Mouse (Mus musculus) skeletal muscle tissue, adult 2 months (tissue): Measurements from ENCODE around the gene St6galnac5.
A peak's percentile ranks its signal among the peaks of the same experiment; 100 is the strongest.

Source experiments
- DNase-seq: peaks from one replicate; pipeline ENCODE4 v3.0.0-alpha.2; 2012; ENCODE audit warnings: low read depth, low spot score

The St6galnac5 gene

GRCm38 (mm10) chr3:152913150-152913549, 68.9 kb downstream of the St6galnac5 start:
- DNase-seq = no peak

- peak; percentile 31 for DNase-seq
Observed at GRCm38 (mm10) chr3:152912216-152913101, 69.6 kb downstream of the St6galnac5 start.

DNA sequence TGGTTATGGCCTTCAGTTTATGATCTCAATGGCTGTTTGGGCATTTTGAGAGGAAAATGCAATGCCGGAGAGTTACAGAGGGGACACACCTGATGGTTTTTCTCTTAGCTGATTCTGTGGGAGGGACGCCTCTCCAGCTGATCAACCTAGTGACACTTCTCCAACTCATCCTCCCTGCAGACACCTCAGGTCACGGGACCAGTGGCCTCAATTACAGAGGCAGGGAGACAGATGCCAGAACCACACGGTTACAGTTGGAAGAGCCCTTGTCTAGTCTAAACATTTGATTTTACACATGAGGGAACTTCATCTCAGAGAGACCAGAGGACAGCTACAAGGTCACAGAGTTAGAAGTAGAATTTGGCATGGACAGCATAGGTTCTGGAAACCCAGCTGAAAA, 70.5 kb downstream of the St6galnac5 start:
- DNase-seq = no peak

DNA sequence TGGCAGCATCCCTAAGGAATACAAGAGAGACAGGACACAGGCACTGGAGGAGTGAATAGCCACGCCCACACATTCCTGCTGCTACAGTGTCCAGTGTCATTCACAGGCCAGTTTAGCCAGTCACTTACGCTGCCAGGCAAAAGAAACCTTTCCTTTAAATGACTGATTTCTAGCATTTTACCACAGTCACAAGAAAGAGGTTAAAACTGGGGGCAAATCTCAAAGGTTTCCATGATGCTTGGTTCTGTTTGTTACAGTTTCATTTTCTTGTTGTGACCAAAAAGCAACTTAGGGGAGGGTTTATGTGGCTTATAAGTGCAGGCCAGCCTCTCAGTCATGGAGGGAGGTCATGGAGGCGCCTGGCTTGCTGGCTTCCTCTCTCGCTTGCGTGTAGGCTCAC, 74.4 kb downstream of the St6galnac5 start:
- no peak for DNase-seq

- DNase-seq = no peak
Observed at GRCm38 (mm10) chr3:152907087-152907486, 75.0 kb downstream of the St6galnac5 start.

- no peak for DNase-seq
Observed at GRCm38 (mm10) chr3:152905800-152906199, 76.2 kb downstream of the St6galnac5 start.

DNA sequence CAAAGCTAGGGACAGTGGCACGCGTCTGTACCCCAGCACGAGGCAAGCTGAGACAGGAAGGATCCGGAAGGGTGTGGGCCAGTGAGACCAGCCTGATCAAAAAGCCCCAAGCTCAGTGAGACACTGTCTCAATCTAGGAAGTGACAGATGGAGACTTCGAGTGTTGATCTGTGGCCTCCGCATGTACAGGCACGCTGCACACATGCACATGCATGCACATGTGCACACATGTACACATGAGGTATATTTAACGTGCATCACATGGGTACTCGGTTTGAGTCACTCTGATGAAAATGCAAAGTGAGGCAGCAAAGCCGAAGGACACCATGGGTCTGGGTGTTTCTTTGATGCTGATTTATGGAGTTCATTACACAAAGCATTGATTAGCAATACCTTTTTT, 77.0 kb downstream of the St6galnac5 start:
- DNase-seq = no peak

- no peak for DNase-seq
Observed at GRCm38 (mm10) chr3:152898906-152899305, 83.1 kb downstream of the St6galnac5 start.

GRCm38 (mm10) chr3:152897196-152897595, 84.8 kb downstream of the St6galnac5 start:
- DNase-seq = no peak

DNA sequence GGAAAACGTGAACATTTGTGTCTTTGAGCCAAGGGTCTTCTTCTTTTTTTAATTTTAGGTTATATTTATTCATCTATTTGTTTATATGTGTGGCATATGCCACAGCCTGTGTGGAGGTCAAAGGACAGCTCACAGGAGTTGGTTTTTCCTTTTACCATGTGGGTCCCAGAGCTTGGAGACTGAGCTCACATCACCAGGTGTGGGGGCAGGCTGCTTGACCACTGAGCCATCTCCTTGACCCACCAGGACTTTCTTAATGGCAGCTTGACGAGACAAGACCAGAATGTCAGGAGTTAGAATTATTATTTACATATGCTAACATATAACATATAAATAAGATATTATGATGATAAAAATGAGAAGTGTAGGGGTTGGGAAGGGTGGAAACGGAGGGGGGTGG, 85.9 kb downstream of the St6galnac5 start:
- no peak for DNase-seq

GRCm38 (mm10) chr3:152894935-152895334, 87.1 kb downstream of the St6galnac5 start:
- DNase-seq = no peak

DNA sequence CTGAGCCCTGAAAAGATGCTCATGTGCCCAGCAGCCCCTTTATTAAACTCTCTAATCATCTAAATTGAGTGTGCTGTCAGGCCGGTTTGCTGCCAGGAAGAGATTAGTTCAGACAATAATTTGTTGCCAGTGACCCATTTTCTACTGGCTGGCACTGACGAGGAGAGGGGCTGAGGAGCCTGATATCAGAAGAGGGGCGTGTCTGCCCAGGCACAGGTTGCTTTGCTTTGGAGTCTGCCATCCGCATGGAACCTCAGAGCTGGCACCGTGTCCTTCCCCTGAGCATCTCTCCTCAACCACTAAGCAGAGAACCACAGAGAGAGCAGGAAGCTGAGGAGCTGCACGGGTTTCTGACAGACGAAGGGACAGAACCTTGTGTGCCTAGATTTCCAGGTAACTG, 93.9 kb downstream of the St6galnac5 start:
- no peak for DNase-seq

DNA sequence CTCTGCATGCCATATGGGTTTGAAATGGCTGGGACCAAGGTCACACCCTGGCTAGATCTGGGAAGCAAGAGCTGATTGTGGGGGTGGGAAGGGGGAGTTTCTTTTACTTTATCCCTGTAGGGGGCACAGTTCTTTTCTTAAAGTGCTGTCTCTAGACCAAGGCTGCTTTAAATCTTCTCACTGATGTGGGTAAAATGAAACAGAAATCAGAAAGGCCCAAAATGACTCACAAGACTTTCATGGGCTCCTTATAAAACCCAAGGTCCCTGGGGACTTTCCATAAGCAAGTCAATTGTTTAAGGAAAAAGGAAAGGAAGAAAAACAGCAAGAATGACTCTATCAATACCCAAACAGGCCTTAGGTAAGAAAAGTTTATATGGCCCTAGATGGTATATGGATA, 95.3 kb downstream of the St6galnac5 start:
- no peak for DNase-seq

DNA sequence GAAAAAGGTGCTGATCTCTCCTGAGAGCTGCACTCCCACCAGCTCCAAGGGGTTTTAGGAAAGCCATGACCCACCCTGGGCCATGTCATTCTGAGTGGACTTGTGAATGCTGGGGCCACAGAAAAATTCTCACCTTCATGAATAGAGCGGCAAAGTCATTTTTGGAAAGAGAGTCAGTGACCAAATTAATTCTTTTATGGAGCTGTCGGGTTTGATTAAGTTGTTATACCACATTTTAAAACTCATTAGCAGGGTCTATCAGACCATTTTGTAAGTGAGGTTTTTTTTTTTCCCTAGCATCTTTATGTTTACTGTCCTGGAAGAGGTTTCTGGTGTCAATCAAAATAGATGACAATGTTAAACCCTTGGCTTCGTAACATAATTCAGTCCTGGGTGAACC, 98.5 kb downstream of the St6galnac5 start:
- DNase-seq = no peak

- DNase-seq = no peak
Observed at GRCm38 (mm10) chr3:152881706-152882105, 100.3 kb downstream of the St6galnac5 start.

DNA sequence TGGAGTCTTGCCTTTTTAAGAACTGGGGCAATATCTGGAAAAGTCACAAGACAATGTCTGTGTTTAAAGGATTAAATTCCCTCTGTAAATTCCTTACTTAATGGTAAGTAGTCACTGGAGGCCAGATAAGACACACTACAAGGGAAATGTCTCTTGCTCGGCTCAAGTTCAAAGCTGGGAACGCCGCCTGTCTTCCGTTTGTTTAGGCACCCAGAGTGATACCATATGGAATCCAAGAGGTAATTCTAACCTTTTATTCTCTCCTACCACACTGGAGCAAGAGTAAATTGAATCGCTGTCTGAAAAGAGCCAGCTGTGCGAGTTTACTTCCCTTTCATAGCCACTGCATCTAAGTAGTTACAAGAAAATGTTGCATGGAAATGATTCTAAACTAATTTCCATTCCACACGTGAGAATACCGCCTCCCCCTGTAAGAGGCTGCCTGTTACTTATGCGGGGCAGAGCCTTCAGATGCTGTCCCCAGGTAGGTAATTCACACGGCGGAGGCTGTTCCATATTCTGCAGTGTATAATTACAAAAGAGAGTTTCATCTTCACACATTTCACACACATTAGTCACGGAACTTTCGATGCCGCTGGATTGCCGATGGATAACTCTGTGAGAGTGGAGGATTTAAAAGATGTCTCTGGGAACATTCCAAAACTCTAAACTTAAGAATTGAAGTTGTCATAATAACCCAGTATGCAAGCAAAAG, 101.8 kb downstream of the St6galnac5 start:
- no peak for DNase-seq

GRCm38 (mm10) chr3:152875723-152876290, 106.2 kb downstream of the St6galnac5 start:
- DNase-seq = no peak

DNA sequence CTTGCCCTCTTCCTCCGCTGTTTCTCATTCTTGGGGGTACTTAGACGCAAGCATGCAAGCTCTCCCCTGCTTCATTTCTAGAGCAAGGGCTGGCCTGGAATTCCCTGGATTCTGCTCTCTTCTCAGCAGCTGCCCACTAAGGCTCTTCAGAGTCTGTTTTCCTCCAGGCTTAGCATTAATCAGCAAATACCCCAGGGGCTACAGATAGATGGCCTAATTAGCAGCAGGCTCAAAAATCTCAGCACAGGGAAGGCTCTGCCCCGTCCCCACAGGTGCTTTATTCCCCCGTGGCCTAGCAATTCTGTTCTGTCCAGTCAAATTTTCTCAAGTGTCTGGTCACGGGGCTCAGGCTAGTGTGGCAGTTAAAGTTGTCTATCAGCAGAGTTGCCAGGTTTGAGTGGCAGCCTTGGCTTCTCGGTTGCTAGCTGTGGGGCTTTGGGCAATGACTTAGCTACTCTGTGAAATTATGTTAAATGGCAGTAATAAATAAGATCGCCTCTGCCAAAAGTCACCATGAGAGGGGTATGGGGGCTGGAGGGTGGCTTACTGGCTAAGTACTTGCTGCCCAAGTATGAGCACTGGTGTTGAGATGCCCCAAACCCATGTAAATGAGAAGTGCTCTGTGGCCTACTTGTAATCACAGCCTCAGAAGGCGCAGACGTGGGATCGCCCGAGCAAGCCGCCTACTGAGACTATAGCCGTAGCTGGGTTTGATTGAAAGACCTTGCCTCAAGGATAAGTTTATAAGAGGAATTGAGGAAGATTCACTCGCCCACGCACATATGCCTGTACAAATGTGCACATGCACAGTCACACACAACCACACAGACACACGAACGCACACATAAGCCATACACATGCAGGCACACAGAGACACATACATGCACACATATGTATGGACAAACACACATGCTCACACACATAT, 107.4 kb downstream of the St6galnac5 start:
- DNase-seq = no peak

GRCm38 (mm10) chr3:152872596-152872995, 109.5 kb downstream of the St6galnac5 start:
- DNase-seq = no peak

DNA sequence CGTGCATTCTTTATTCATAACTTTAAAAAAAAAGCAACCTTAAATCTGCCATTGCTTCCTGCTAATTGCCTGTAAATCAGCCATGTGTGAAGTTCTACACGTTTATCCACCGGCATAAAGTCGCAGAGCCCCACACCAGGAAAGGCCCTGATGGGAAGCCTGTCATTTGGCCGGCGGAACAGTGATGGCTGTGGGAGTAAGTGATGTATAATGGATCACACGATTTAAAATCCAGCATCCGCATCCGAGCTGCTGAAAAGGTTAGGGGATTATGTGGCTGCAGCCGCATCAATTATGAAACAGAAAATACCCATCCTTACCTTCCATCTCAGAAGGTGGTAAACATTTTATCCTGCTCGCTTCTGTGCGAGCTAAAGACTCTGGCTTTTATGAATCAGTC, 110.0 kb downstream of the St6galnac5 start:
- DNase-seq = no peak
